Mouse (Mus musculus) pancreas, adult 10 weeks (tissue): ENCODE data around the gene Thrsp. TPM values are rescaled to one million over a fixed set of nuclear protein-coding genes. Genes with fewer than 3 reads are reported as not detected.

Experiments used
- polyA plus RNA-seq: library from polyadenylated mRNA; stranded (reverse); fragments of 350-450 nt; fragmentation: Illumina TruSeq; extraction: RNeasy Lipid Tissue Mini Kit (QIAGEN cat#74804); gene quantifications from one replicate; pipeline ENCODE4 v1.2.3, GENCODE M21; 2015; ENCODE audit warnings: low read depth, low replicate concordance; ENCODE audit not compliant: insufficient read depth

Thrsp gene
- 25.4 TPM for polyA plus RNA-seq

GRCm38 (mm10) chr7:97416906-97417777 lies at the start of gene Thrsp:
Gene Thrsp, minus strand, starts transcription at chr7:97417730.

DNA sequence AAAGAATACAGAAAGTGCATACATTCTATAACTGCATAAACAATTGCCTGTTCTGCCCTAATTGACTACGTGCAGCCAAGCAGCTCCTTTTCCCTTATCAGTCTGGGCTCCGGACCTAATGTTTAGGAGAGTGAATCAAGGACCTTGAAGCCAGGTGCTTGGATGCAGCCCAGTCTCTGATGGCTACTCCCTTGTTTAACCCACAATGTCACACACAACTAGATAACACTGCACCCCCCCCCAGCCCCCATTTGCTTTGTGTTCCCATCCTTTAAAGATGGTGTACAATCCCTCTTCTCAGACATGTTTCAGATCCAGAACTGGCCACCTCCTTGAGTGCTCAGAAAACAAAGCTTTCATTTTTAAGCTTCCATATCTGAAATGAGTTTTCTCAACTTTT lies 33.5 kb upstream of the Thrsp start, which contains the start of gene Kctd14:
Gene Kctd14, plus strand, starts transcription at position 301 of the 400 bp plus-strand sequence.

DNA sequence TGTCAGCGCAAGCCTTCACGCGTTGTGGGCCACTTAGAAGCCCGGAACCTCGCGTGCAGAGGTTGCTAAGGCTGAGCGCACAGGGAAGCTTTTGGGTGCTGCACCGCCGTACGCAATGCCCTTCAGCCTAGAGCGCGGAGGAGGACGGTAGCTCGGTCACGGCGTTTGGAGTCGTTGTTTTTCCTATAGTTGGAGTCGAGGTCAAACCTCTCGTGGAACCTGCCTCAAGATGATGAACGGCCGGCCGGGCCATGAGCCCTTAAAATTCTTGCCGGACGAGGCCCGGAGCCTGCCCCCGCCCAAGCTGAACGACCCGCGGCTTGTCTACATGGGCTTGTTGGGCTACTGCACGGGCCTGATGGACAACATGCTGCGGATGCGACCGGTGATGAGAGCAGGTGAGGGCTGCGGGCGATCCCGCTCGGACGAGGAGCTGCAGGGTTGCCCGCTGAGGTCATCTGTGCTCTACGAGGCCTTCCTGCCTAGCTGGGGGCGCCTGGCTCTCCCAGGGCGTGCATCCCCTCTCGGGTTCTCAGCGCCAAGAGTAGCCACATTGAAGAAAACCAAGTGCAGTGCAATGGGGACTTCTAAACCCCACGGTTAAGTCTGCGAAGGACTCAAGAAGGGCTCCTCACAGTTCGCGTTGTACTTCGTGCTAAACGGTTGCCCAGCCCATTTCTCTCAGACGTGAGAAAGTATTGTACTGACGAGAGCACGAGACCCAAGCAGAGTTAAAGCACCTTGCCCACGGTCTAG lies 17.4 kb downstream of the Thrsp start, which contains the start of gene Ndufc2:
Gene Ndufc2, plus strand, starts transcription at position 44 of the 756 bp plus-strand sequence.

Other genes with a start within 250 kb of the Thrsp start
- gene Usp35, start 85.7 kb downstream of the Thrsp start, polyA plus RNA-seq, result 4.9 TPM
- gene Kctd21, start 85.4 kb downstream of the Thrsp start, polyA plus RNA-seq, result 2.0 TPM
- gene Alg8, start 46.1 kb downstream of the Thrsp start, polyA plus RNA-seq, result 7.9 TPM
- gene Ndufc2, start 17.7 kb downstream of the Thrsp start, polyA plus RNA-seq, result 30.8 TPM
- 6.1 TPM for gene Kctd14, start 33.6 kb upstream of the Thrsp start, polyA plus RNA-seq
- gene Ints4, start 63.2 kb upstream of the Thrsp start, polyA plus RNA-seq, result 9.8 TPM
- 15.0 TPM for gene Aamdc, start 161.8 kb upstream of the Thrsp start, polyA plus RNA-seq
- 3.0 TPM for gene Rsf1, start 162.2 kb upstream of the Thrsp start, polyA plus RNA-seq